Mouse (Mus musculus) midbrain, embryonic 11.5 days (tissue): ENCODE measurements around the gene Dis3l2. TPM values are rescaled to one million over a fixed set of nuclear protein-coding genes. Genes with fewer than 3 reads are reported as not detected.

Source experiments
- ATAC-seq: fragments of 200-750 bp; cut with Nextera tagmentation; 2 replicates; pipeline ENCODE4 v1.8.0; 2017; ENCODE audit warnings: moderate TSS enrichment, moderate library complexity; ENCODE audit not compliant: low FRiP score
- DNase-seq: peaks from one replicate; pipeline ENCODE4 v3.0.0; 2015; ENCODE audit warnings: low spot score; ENCODE audit errors: missing footprints
- H3K27ac ChIP-seq: fragments of 300-500 bp; sonication (generic); 2 replicates; pipeline ENCODE4 v1.5.1; 2014; ENCODE audit warnings: low read depth, low read length
- H3K27me3 ChIP-seq: fragments of 300-500 bp; sonication (generic); 2 replicates; pipeline ENCODE4 v1.6.1; 2014; ENCODE audit warnings: mild to moderate bottlenecking, low read length, moderate library complexity, mixed read lengths; ENCODE audit not compliant: control insufficient read depth, insufficient read depth
- H3K36me3 ChIP-seq: fragments of 300-500 bp; sonication (generic); 2 replicates; pipeline ENCODE4 v1.6.1; 2014; ENCODE audit warnings: mild to moderate bottlenecking, low read length, moderate library complexity, mixed read lengths; ENCODE audit not compliant: control insufficient read depth, insufficient read depth
- H3K4me1 ChIP-seq: fragments of 300-500 bp; sonication (generic); 2 replicates; pipeline ENCODE4 v1.6.1; 2014; ENCODE audit warnings: low read length; ENCODE audit not compliant: control insufficient read depth, insufficient read depth
- H3K4me2 ChIP-seq: fragments of 300-500 bp; sonication (generic); 2 replicates; pipeline ENCODE4 v1.6.1; 2014; ENCODE audit warnings: mild to moderate bottlenecking, moderate library complexity
- H3K4me3 ChIP-seq: fragments of 300-500 bp; sonication (generic); 2 replicates; pipeline ENCODE4 v1.5.1; 2014; ENCODE audit warnings: low read depth, low read length
- H3K9ac ChIP-seq: fragments of 300-500 bp; sonication (generic); 2 replicates; pipeline ENCODE4 v1.6.1; 2014; ENCODE audit warnings: low read length
- H3K9me3 ChIP-seq: fragments of 300-500 bp; sonication (generic); 2 replicates; pipeline ENCODE4 v1.6.1; 2016; ENCODE audit warnings: low read length; ENCODE audit not compliant: control insufficient read depth
- WGBS: fragments of 180-500 bp; shearing (Covaris S2); extraction: QIAGEN DNeasy Blood & Tissue Kit; methylation state at CpG from one replicate; pipeline ENCODE4 v1.1.7; 2014; 5-methylcytosine and 5-hydroxymethylcytosine counted together
- polyA plus RNA-seq: library from polyadenylated mRNA; unstranded; fragments of >200 nt; fragmentation: Nextera tagmentation; extraction: Ambion mirVana; gene quantifications from 2 replicates; pipeline ENCODE4 v1.2.1, GENCODE M21; 2014

Gene Dis3l2
- polyA plus RNA-seq, 1 experiment from 2014 or later = 34.3 TPM

GRCm38 (mm10) chr1:86834988-86835387 is 131.4 kb downstream of the Dis3l2 start:
- ATAC-seq = no peak
- no peaks in the 10 kb centered on the region for H3K27me3 ChIP-seq

GRCm38 (mm10) chr1:86850754-86851153 is 147.1 kb downstream of the Dis3l2 start:
- no peak overlapping the region for H3K4me2 ChIP-seq
- ATAC-seq (no peak), DNase-seq (no peak)
- no peak overlapping the region for H3K4me3 ChIP-seq
- H3K27me3 ChIP-seq = no peaks in the 10 kb centered on the region
- no peaks in the 10 kb centered on the region for H3K9me3 ChIP-seq
- H3K27ac ChIP-seq = no peak overlapping the region
- no peaks in the 10 kb centered on the region for H3K36me3 ChIP-seq
- H3K4me1 ChIP-seq = no peaks in the 10 kb centered on the region
- 77% methylated on average over 2 of the region's 2 CpGs for WGBS
- H3K9ac ChIP-seq = no peak overlapping the region

More at GRCm38 (mm10) chr1:86834988-86835387, 131.4 kb downstream of the Dis3l2 start:
- no peak for DNase-seq
- Histone ChIP-seq H3K4me3 (no peak overlapping the region), H3K9ac (no peak overlapping the region), H3K9me3 (no peaks in the 10 kb centered on the region), H3K36me3 (no peaks in the 10 kb centered on the region), H3K4me1 (no peaks in the 10 kb centered on the region), H3K4me2 (no peak overlapping the region), H3K27ac (no peak overlapping the region)
- WGBS = 87% methylated on average over 2 of the region's 2 CpGs

GRCm38 (mm10) chr1:86858876-86859275 is 155.3 kb downstream of the Dis3l2 start:
- H3K4me2 ChIP-seq = no peak overlapping the region
- H3K4me1 ChIP-seq = no peaks in the 10 kb centered on the region
- H3K9me3 ChIP-seq = no peaks in the 10 kb centered on the region
- DNase-seq (no peak), ATAC-seq (no peak)
- no peak overlapping the region for H3K9ac ChIP-seq
- no peak overlapping the region for H3K27ac ChIP-seq
- H3K4me3 ChIP-seq = no peak overlapping the region
- H3K27me3 ChIP-seq = no peaks in the 10 kb centered on the region
- 77% methylated on average over 1 of the region's 1 CpGs for WGBS
- H3K36me3 ChIP-seq = no peaks in the 10 kb centered on the region

GRCm38 (mm10) chr1:86859371-86859770 is 155.8 kb downstream of the Dis3l2 start:
- Histone ChIP-seq H3K4me2 (no peak overlapping the region), H3K9ac (no peak overlapping the region), H3K4me3 (no peak overlapping the region), H3K27ac (no peak overlapping the region), H3K4me1 (no peaks in the 10 kb centered on the region), H3K36me3 (no peaks in the 10 kb centered on the region), H3K27me3 (no peaks in the 10 kb centered on the region), H3K9me3 (no peaks in the 10 kb centered on the region)
- DNase-seq = no peak
- ATAC-seq = no peak
- 50% methylated on average over 1 of the region's 1 CpGs for WGBS

GRCm38 (mm10) chr1:86873745-86874144 is 170.1 kb downstream of the Dis3l2 start:
- ATAC-seq (no peak), DNase-seq (no peak)
- WGBS = 83% methylated on average over 2 of the region's 2 CpGs
- H3K4me3 ChIP-seq = no peak overlapping the region
- no peak overlapping the region for H3K27ac ChIP-seq
- no peak overlapping the region for H3K4me2 ChIP-seq
- H3K4me1 ChIP-seq = no peaks in the 10 kb centered on the region
- no peak overlapping the region for H3K9ac ChIP-seq
- no peaks in the 10 kb centered on the region for H3K9me3 ChIP-seq
- H3K36me3 ChIP-seq = 0 out of 2 replicates have a peak, but pooled peaks cover 3% of the 10 kb centered on the region
- no peaks in the 10 kb centered on the region for H3K27me3 ChIP-seq

- no peak for ATAC-seq
- H3K9me3 ChIP-seq = no peaks in the 10 kb centered on the region
- no peak overlapping the region for H3K9ac ChIP-seq
- H3K4me2 ChIP-seq = no peak overlapping the region
- H3K27me3 ChIP-seq = no peaks in the 10 kb centered on the region
- H3K27ac ChIP-seq = no peak overlapping the region
- no peak for DNase-seq
- 0 out of 2 replicates have a peak, but pooled peaks cover 3% of the 10 kb centered on the region for H3K36me3 ChIP-seq
- H3K4me1 ChIP-seq = no peaks in the 10 kb centered on the region
- H3K4me3 ChIP-seq = no peak overlapping the region
Measured at GRCm38 (mm10) chr1:86878743-86879142, 175.1 kb downstream of the Dis3l2 start.

GRCm38 (mm10) chr1:86879547-86879946 is 175.9 kb downstream of the Dis3l2 start:
- ATAC-seq (no peak), DNase-seq (no peak)
- WGBS = 94% methylated on average over 2 of the region's 2 CpGs
- Histone ChIP-seq H3K4me2 (no peak overlapping the region), H3K4me1 (no peaks in the 10 kb centered on the region), H3K9me3 (no peaks in the 10 kb centered on the region), H3K4me3 (no peak overlapping the region), H3K9ac (no peak overlapping the region), H3K27ac (no peak overlapping the region), H3K36me3 (0 out of 2 replicates have a peak, but pooled peaks cover 3% of the 10 kb centered on the region), H3K27me3 (no peaks in the 10 kb centered on the region)

DNA sequence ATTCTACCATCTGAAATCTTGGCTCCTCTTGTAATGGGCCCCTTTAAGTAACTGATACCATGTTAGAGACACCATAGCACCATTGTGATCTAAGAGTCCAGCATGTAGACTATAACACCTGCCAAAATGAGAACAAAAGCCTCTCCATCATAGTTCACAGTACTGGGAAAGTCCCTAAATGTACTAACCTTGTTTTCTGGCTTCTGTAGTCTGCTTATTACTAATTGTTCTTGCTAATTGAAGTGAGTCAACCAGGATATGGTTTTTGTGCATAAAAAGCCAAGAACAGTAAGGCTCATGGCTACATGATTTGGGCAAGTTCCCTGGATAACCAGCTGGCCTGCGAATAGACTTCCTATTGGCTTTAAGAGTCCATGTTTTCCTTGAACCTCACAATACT is 183.5 kb downstream of the Dis3l2 start:
- H3K9me3 ChIP-seq = no peaks in the 10 kb centered on the region
- H3K36me3 ChIP-seq = no peaks in the 10 kb centered on the region
- H3K27me3 ChIP-seq = no peaks in the 10 kb centered on the region
- H3K4me3 ChIP-seq = no peak overlapping the region
- H3K27ac ChIP-seq = no peak overlapping the region
- ATAC-seq (no peak), DNase-seq (no peak)
- 91% methylated on average over 1 of the region's 1 CpGs for WGBS
- no peak overlapping the region for H3K4me2 ChIP-seq
- H3K9ac ChIP-seq = no peak overlapping the region
- no peaks in the 10 kb centered on the region for H3K4me1 ChIP-seq

DNA sequence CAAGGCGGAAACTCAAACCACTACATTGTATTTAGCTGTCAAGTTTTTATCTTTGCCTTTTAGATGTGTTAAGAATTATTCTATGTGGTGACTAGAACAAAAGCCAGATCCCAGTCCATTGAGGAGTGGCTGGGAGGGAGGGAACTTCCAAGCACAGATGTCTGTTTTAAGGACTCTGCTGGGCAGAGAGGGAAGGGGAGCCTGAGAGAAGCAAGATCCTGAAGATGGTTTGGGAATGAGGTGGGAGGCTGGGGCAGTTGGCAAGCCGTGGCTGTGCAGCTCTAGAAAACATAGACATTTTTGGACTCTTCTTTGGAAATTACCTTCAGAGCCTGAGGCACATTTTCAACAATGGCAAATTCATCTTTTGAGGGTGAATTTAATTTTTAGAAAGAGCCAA is 208.9 kb downstream of the Dis3l2 start:
- DNase-seq (no peak), ATAC-seq (no peak)
- H3K4me3 ChIP-seq = no peak overlapping the region
- H3K9me3 ChIP-seq = no peaks in the 10 kb centered on the region
- H3K4me2 ChIP-seq = no peak overlapping the region
- H3K27me3 ChIP-seq = no peaks in the 10 kb centered on the region
- 88% methylated on average over 2 of the region's 2 CpGs for WGBS
- no peak overlapping the region for H3K27ac ChIP-seq
- H3K4me1 ChIP-seq = no peaks in the 10 kb centered on the region
- H3K9ac ChIP-seq = no peak overlapping the region
- H3K36me3 ChIP-seq = no peaks in the 10 kb centered on the region

DNA sequence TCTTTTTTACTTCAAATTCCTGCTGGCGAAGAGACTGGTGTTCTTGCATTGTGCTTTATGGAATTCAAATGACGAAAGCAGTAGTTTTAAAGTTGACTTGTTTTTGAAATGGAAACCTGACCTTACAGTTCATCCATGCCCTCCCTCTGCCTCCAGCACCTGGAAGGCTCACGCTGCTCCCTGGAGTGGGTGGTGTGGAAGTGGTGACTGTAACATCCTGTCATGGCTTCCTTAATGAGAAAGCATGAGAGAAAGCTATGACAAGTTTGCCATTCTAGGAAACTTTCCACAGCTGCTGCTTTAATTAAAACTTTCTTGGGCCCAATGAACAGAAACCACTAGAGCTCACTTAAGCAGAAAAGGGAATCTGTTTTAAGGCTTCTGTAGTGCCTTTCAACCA is 210.3 kb downstream of the Dis3l2 start:
- no peaks in the 10 kb centered on the region for H3K36me3 ChIP-seq
- 90% methylated on average over 3 of the region's 3 CpGs for whole genome bisulfite sequencing
- no peak overlapping the region for H3K4me3 ChIP-seq
- no peaks in the 10 kb centered on the region for H3K27me3 ChIP-seq
- H3K9ac ChIP-seq = no peak overlapping the region
- H3K9me3 ChIP-seq = no peaks in the 10 kb centered on the region
- H3K4me1 ChIP-seq = no peaks in the 10 kb centered on the region
- H3K27ac ChIP-seq = no peak overlapping the region
- DNase-seq = no peak
- H3K4me2 ChIP-seq = no peak overlapping the region
- no peak for ATAC-seq
